ENCODE assay signal across 8 mouse cellular contexts in genomic region chr17:85873853-85874586, GRCm38 (mm10).
A peak's percentile ranks its signal among the peaks of the same experiment; 100 is the strongest.
DNase-seq lines count a peak whose midpoint lies in the region; ATAC-seq lines count a peak whose summit lies in the region.

No protein-coding gene starts in this region.

- H3K4me1 ChIP-seq in embryonic facial prominence, embryonic 14.5 days (ENCODE audit: control insufficient read depth, insufficient read depth, low read length): peaks cover 44% of the 10 kb centered on the region
- H3K4me1 ChIP-seq in kidney, embryonic 15.5 days: peaks cover 69% of the 10 kb centered on the region
- peaks cover 16% of the 10 kb centered on the region for H3K4me1 ChIP-seq in neural tube, embryonic 15.5 days

- H3K27me3 ChIP-seq in embryonic facial prominence, embryonic 14.5 days (replicated peaks; ENCODE audit: control insufficient read depth, insufficient read depth, low read length): no peaks in the 10 kb centered on the region
- peaks cover 56% of the 10 kb centered on the region for H3K27me3 ChIP-seq in kidney, embryonic 15.5 days
- 0 out of 2 replicates have a peak, but pooled peaks cover 8% of the 10 kb centered on the region for H3K27me3 ChIP-seq in neural tube, embryonic 15.5 days (replicated peaks)

- no peak overlapping the region for H3K4me3 ChIP-seq in embryonic facial prominence, embryonic 14.5 days (ENCODE audit: low read depth, low read length)
- no peak overlapping the region for H3K4me3 ChIP-seq in kidney, embryonic 15.5 days (replicated peaks)
- H3K4me3 ChIP-seq in neural tube, embryonic 15.5 days (replicated peaks): no peak overlapping the region

- H3K36me3 ChIP-seq in embryonic facial prominence, embryonic 14.5 days (ENCODE audit: control insufficient read depth, insufficient read depth, low read length): no peaks in the 10 kb centered on the region
- no peaks in the 10 kb centered on the region for H3K36me3 ChIP-seq in kidney, embryonic 15.5 days
- no peaks in the 10 kb centered on the region for H3K36me3 ChIP-seq in neural tube, embryonic 15.5 days

- H3K9ac ChIP-seq in embryonic facial prominence, embryonic 14.5 days (ENCODE audit: low read depth, low read length): no peak overlapping the region
- H3K9ac ChIP-seq in kidney, embryonic 15.5 days: no peak overlapping the region
- no peak overlapping the region for H3K9ac ChIP-seq in neural tube, embryonic 15.5 days (replicated peaks)

- H3K9me3 ChIP-seq in embryonic facial prominence, embryonic 14.5 days (ENCODE audit: control insufficient read depth, low read length): no peaks in the 10 kb centered on the region
- no peaks in the 10 kb centered on the region for H3K9me3 ChIP-seq in kidney, embryonic 15.5 days (replicated peaks)
- no peaks in the 10 kb centered on the region for H3K9me3 ChIP-seq in neural tube, embryonic 15.5 days (replicated peaks)

- peak overlapping the region; percentile 31; the same call in 1 of the 2 replicates for H3K4me2 ChIP-seq in embryonic facial prominence, embryonic 14.5 days (ENCODE audit: low read depth, low read length)
- peak overlapping the region; percentile 43 for H3K4me2 ChIP-seq in kidney, embryonic 15.5 days
- H3K4me2 ChIP-seq in neural tube, embryonic 15.5 days: peak overlapping the region; percentile 39

- ATAC-seq in embryonic facial prominence, embryonic 14.5 days (ENCODE audit: low read depth): no peak
- ATAC-seq in kidney, embryonic 15.5 days (replicated peaks; ENCODE audit: low FRiP score): no peak
- ATAC-seq in neural tube, embryonic 15.5 days (ENCODE audit: low FRiP score): no peak; the same call in 1 of the 2 replicates

- 25% methylated on average over 13 of the region's 13 CpGs for WGBS in embryonic facial prominence, embryonic 14.5 days
- 20% methylated on average over 13 of the region's 13 CpGs for WGBS in kidney, embryonic 15.5 days
- 20% methylated on average over 13 of the region's 13 CpGs for WGBS in neural tube, embryonic 15.5 days

- H3K27ac ChIP-seq in embryonic facial prominence, embryonic 14.5 days (replicated peaks; ENCODE audit: low read depth, low read length): no peak overlapping the region
- peak overlapping the region; percentile 73 for H3K27ac ChIP-seq in kidney, embryonic 15.5 days
- H3K27ac ChIP-seq in neural tube, embryonic 15.5 days (replicated peaks): no peak overlapping the region

- DNase-seq in right cerebral cortex, postnatal 10 days (ENCODE audit: low spot score in 2 of 2): peak; percentile 40 to 47
- DNase-seq in right cerebral cortex, postnatal 14 days: no peak
- no peak for DNase-seq in embryonic facial prominence, embryonic 14.5 days (ENCODE audit: low spot score)
- no peak for DNase-seq in cerebellum, postnatal 25 days
- no peak for DNase-seq in cerebellum, adult 8-10 months
- no peak for DNase-seq in lung, postnatal 36 days

Comparison
In these comparisons a context has a peak if more than half of its experiments do, and no peak if none do; other contexts are left out.
1. DNase-seq: peak in right cerebral cortex, postnatal 10 days (2 of 2); none in right cerebral cortex, postnatal 14 days (single experiment), embryonic facial prominence, embryonic 14.5 days (single experiment), cerebellum, postnatal 25 days (0 of 2), cerebellum, adult 8-10 months (single experiment) and lung, postnatal 36 days (single experiment).
2. Peak in every context shown above with its lines, with median percentiles within 50 percentile points of each other: H3K4me2 ChIP-seq.